ENCODE assay signal across 19 mouse cellular contexts in the genomic region with DNA sequence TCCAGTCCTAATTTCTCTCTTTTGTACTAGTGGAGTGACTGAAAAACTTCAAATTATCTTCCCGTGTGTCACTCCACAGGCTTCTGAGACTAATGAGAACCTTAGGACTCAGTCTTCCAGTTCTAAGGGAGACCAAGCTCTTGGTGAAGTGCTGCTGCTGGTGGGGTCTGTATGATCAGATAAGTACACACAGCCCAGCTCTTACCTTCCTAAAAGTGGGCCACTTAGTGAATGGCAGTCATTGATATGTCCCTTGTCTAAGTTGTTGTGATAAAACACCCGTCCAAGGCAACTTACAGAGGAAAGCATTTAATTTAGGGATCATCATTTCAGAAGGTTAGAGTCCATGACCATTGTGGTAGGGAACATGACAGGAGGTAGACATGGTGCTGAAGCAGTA.
"Had no signal": no experiment of that assay in that cellular context is flagged by ENCODE, and none has a peak within 500 bp of the region (broad histone marks: within the 10 kb centered on the region; RNA-seq: fewer than 3 reads in every experiment).

No protein-coding gene starts in this region.

- H3K36me3 ChIP-seq: midbrain, embryonic 10.5 days; midbrain, embryonic 12.5 days; neural tube, embryonic 13.5 days; neural tube, embryonic 15.5 days had no signal

- H3K4me1 ChIP-seq: midbrain, embryonic 10.5 days; midbrain, embryonic 12.5 days; neural tube, embryonic 13.5 days; neural tube, embryonic 15.5 days had no signal

- H3K9ac ChIP-seq: lung, embryonic 14.5 days; midbrain, embryonic 12.5 days; neural tube, embryonic 13.5 days; neural tube, embryonic 15.5 days had no signal

- H3K27me3 ChIP-seq: midbrain, embryonic 12.5 days; neural tube, embryonic 13.5 days; neural tube, embryonic 15.5 days had no signal

- H3K4me2 ChIP-seq: lung, embryonic 14.5 days; midbrain, embryonic 12.5 days; neural tube, embryonic 13.5 days; neural tube, embryonic 15.5 days had no signal

- H3K9me3 ChIP-seq: midbrain, embryonic 10.5 days; midbrain, embryonic 12.5 days; neural tube, embryonic 13.5 days; neural tube, embryonic 15.5 days had no signal

- DNase-seq: lung, adult 18-20 months; lung, embryonic 14.5 days; lung, postnatal 10 days; lung, postnatal 4 days; midbrain, embryonic 14.5 days; retina, postnatal 1 day; right cerebral cortex, adult 18-20 months; right cerebral cortex, postnatal 25 days; right cerebral cortex, postnatal 4 days; spleen, adult 18-20 months; thymus, adult 2 months; thymus, postnatal 25 days; thymus, postnatal 4 days had no signal

- H3K27ac ChIP-seq: midbrain, embryonic 10.5 days; midbrain, embryonic 12.5 days; neural tube, embryonic 13.5 days; neural tube, embryonic 15.5 days had no signal

- H3K4me3 ChIP-seq: midbrain, embryonic 10.5 days; midbrain, embryonic 12.5 days; myocyte; neural tube, embryonic 13.5 days; neural tube, embryonic 15.5 days had no signal

- ATAC-seq: midbrain, embryonic 16.5 days had no signal
